Mouse (Mus musculus): ENCODE measurements around the gene Ints13. TPM values are rescaled to one million over a fixed set of nuclear protein-coding genes. Genes with fewer than 3 reads are reported as not detected.

Ints13 gene
- total RNA-seq, 2 experiments from 2014 or later: 46.8 to 51.1 TPM

DNA sequence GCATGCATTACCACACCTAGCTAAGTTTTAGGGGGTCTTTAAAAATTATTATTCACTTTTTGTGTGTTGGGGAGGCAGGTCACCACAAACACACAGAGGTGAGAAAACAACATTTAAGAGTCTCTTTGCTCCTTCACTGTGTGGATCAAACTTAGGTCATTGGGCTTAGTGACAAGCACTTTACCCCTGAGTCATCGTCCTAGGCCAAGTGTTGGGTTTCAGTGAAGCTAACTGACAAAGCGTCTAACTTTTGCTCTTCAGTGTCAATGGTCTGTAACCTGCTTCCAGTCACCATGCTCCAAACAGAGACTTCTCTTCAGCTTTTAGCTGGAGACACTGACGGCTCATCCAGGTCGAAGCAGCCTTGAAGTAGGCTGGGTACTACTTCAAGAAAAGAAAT lies 44.5 kb downstream of the Ints13 start:
- Histone ChIP-seq H3K4me3 (no peak overlapping the region), H3K27ac (no peak overlapping the region)
- DNase-seq (ENCODE audit: low spot score in 2 of 2): no peak
- TF ChIP-seq CTCF (conservative IDR thresholded peaks at IDR 0.05): no peak

DNA sequence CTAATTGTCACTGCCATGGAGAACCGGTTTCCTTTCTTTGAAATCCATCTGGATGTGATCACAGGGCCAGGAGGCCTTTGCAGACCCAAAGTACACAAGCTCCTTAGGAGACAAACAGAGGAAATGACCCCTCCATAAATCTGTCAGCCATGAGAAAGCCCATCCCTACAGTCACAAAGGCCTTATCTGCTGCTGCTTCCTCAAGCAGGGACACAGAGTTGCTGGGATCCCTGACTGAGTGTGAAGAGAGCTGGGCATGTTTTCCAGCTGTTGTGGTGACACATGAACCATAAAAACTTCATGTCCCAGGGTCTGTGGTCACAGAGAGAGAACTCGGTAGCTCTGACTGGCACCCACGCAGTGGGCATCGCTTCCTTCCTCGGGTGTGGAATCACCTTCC lies 46.9 kb downstream of the Ints13 start:
- DNase-seq (ENCODE audit: low spot score in 2 of 2): no peak
- Histone ChIP-seq H3K4me3 (no peak overlapping the region), H3K27ac (no peak overlapping the region)
- TF ChIP-seq CTCF (conservative IDR thresholded peaks at IDR 0.05): no peak

DNA sequence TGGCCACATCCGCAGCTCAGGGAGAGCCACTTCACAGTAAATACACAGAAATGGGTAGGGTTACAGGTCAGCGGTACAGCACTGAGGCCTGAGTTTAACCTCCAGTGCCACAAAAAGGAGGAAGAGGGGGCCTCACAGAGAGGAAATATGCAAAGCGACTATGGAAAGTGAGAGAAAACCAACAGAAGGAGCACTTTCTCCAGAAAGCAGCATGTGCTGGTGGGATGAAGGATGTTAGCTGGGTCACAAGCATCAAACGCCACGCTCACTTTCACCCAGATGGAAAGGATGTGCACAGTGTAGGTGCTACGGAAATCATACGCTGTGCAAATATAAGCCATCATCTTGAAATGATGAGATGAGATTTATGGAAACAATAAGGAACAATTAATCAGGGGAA lies 47.3 kb downstream of the Ints13 start:
- DNase-seq (ENCODE audit: low spot score in 2 of 2): no peak
- H3K27ac ChIP-seq: no peak overlapping the region
- TF ChIP-seq CTCF (conservative IDR thresholded peaks at IDR 0.05): no peak
- no peak overlapping the region for H3K4me3 ChIP-seq

DNA sequence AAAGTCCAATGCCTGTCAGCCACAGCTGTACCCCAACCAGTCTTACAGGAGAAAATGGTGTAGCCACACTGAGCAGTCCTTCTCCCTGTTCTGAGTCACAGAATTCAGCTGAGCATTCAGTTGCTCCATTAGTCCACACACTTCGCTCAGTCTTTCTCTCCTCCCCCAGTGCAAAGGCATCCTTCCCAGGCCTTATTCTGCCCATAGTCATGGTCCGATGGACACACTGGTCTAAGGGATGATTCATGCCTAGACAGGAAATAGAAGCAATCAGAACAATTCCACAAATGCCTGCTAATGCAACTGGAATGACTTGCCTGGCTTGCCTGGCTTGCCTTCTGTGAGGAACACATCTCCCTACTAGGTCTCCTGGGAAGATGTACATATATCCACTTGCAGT lies 50.1 kb downstream of the Ints13 start:
- H3K4me3 ChIP-seq: no peak overlapping the region
- DNase-seq (ENCODE audit: low spot score in 2 of 2): no peak
- no peak overlapping the region for H3K27ac ChIP-seq
- TF ChIP-seq CTCF (conservative IDR thresholded peaks at IDR 0.05): no peak

DNA sequence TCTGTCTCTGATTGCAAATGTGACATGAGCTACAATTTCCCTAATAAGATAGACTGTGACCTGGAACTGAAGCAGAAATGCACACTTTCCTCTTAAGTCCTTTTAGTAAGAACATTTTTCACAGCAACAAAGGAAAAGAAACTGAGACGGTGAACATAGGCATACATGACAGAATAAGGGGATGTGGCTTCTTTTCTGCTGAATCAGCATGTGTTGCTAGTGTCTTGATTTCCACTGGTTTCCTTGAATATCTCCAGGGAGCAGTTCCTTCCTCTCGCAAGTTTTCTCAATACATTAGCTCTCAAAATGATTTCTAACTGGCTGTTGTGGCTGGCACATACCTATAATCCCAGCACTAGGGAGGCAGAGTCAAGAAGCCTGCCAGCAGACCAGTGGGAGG lies 52.1 kb downstream of the Ints13 start:
- Histone ChIP-seq H3K4me3 (no peak overlapping the region), H3K27ac (no peak overlapping the region)
- no peak for TF ChIP-seq CTCF (conservative IDR thresholded peaks at IDR 0.05)
- no peak for DNase-seq (ENCODE audit: low spot score in 2 of 2)

DNA sequence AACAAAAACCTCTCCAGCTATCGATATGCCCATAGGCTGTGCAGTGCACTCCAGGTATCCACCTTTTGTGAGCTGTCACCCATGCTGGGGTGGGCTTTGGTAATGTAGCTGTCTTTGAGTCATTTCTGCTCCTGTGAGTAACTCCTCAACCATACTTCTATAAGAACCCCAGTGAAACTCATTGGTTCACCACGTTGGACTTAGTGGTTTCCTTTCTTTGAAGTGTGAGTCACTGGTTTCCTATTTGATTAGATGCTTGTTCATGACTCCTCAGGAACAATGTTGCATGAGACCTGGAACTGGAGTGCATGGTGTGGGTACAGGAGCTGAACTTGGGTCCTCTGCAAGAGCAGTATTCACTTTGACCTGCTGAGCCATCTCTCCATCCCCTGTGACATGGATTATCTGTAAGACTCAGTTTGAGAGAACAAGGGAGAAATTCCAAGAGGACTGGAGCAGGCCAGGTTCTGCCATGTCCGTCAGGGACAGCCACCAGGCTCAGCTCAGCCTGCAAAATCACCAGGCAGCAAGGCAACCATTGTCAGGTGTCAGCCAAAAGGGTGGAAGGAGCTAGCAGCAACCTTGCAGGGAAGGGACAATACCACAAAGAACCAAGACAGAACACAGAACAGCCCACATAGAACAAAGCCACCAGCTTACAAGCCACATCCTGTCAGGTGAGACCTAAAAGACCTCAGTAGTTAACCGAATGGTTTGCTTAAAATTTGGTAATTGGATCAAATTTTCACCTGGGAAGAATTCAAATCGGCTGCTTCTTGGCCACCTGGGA lies 56.0 kb downstream of the Ints13 start:
- Histone ChIP-seq H3K4me3 (no peak overlapping the region), H3K27ac (no peak overlapping the region)
- TF ChIP-seq CTCF (conservative IDR thresholded peaks at IDR 0.05): no peak
- no peak for DNase-seq (ENCODE audit: low spot score in 2 of 2)

DNA sequence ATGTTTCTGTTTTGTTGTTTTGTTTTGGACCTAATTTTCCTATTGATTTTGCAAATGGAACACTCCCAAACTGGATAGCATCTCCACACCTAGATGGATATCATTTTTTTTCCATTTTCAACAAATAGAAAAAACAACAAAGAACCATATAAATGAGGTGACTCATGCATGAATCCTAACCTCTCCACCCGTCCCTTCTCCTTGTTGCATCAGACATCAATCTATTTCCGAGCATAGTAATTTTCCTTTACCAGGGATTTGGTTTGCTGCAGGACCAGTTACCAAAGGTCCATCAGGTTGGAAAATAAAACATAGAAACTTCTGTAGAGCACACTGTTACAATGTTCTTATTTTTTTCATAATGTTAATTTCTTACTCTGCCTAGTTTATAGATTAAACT lies 58.6 kb downstream of the Ints13 start:
- H3K4me3 ChIP-seq: no peak overlapping the region
- H3K27ac ChIP-seq: no peak overlapping the region
- no peak for DNase-seq (ENCODE audit: low spot score in 2 of 2)
- TF ChIP-seq CTCF (conservative IDR thresholded peaks at IDR 0.05): no peak

DNA sequence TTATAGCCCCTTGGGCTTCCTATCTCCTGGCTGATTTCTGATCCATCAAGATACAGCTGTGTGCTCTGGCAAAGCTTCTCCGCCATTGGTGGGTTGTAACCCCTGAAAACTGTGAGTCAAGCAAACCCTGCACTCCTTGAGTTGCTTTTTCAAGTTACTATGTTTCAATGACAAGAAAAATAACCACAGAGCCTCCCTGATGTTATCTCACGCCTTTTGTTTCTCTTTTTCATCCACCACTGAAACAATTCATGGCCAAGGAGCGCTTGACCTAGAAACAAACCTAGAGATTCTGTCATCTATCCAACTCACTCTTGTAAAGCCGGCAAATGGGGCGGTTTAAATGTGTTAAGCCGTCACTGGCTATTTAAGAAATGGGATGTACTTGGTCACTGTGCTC lies 61.7 kb downstream of the Ints13 start:
- no peak overlapping the region for H3K4me3 ChIP-seq
- no peak overlapping the region for H3K27ac ChIP-seq
- TF ChIP-seq CTCF (conservative IDR thresholded peaks at IDR 0.05): no peak
- DNase-seq (ENCODE audit: low spot score in 2 of 2): no peak

DNA sequence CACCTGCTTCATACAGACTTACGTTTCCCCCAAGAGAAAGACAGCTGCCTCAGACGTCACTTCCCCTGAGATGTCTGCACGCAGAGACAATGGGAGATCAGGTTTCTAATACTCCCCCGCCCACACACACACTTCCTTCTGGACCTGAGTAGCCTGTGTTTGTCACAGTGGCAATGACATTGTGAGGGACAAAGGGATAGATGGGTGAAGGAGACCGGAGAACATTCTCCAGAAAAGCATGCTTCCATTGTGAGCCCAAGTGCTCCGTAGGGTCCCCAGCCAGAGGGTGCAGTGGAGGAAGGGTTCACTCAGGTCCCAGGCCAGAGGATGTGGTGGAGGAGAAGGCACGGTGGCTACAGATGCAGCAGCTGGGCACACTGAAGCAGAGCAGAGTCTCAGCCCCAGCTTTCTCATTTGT lies 63.1 kb downstream of the Ints13 start:
- Histone ChIP-seq H3K4me3 (no peak overlapping the region), H3K27ac (no peak overlapping the region)
- TF ChIP-seq CTCF (conservative IDR thresholded peaks at IDR 0.05): no peak
- no peak for DNase-seq (ENCODE audit: low spot score in 2 of 2)

DNA sequence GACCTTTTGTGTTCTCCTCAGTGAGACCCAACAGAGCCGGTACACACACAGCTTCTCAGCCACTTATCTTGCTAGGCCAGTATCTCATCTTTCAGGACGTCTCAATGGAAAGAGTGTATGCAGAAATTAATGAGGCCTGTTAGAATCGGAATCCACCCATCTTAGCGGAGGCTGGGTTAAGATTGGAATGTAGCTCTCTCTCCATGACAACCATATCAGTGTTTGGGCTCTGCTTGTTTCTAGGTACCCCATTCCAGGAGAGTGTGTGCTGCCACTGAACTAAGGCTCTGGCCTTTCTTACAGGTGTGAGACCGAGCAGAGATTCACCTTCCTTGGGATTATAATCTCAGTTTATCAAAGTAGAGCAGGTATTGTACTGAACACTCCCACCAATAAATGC lies 63.7 kb downstream of the Ints13 start:
- no peak for TF ChIP-seq CTCF (conservative IDR thresholded peaks at IDR 0.05)
- H3K4me3 ChIP-seq: no peak overlapping the region
- H3K27ac ChIP-seq: no peak overlapping the region
- no peak for DNase-seq (ENCODE audit: low spot score in 2 of 2)

DNA sequence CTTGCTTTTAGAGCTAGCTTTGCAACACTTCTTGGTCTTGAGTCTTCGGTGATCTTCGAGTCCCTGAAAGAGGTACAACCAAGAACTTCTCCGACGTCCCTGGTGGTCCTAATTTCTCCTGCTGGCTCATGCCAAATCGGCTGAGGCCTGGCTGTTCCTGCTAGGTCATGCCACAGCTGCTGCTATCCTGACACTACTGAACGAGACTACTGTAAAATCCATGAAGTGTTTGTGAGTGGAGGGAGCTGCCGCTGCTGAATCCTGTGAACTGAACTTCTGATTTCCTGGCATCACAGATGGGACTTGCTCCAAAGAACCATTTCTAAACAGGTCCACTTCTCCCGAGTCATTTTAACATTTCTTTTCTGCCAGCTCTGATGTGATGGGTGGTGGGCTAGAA lies 64.3 kb downstream of the Ints13 start:
- no peak for DNase-seq (ENCODE audit: low spot score in 2 of 2)
- TF ChIP-seq CTCF (conservative IDR thresholded peaks at IDR 0.05): no peak
- Histone ChIP-seq H3K27ac (no peak overlapping the region), H3K4me3 (no peak overlapping the region)

DNA sequence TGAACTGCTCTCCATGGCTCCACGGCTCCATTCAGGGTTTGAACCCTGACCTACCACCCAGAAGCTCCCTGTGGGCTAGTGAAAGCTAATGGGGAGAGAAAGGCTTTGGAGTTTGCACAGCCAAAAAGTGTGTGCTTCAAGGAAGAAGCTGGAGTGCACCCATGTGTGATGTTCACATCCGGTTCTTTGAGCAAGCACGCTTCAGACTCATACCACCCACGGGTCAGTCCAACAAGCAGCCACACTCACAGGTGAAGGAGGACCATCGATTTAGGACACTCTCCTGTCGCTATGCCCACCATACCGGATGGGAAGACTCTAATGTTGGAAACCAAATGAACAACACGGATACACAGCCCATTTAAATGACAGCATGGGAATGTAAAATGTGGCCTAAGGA lies 66.1 kb downstream of the Ints13 start:
- no peak overlapping the region for H3K4me3 ChIP-seq
- no peak overlapping the region for H3K27ac ChIP-seq
- no peak for DNase-seq (ENCODE audit: low spot score in 2 of 2)
- TF ChIP-seq CTCF (conservative IDR thresholded peaks at IDR 0.05): no peak

DNA sequence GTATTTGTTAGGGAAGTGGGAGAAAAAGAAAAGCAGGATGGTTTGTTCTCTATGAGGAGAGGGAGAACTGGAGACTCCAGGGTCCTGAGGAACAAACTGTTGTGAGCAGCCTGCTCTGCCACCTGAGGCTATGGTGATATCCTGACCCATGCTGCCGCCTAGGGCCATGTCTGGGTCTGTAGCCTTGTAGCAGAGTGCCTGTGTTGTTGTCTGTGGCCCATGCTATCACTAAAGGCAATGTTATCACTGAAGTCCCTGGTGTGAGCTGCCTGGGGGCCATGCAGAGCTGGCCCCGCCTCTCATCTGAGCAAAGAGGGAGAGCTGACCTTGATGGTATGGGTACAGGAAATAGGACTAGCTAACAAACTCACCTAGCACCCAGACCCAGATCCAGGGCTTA lies 67.7 kb downstream of the Ints13 start:
- Histone ChIP-seq H3K27ac (no peak overlapping the region), H3K4me3 (no peak overlapping the region)
- no peak for TF ChIP-seq CTCF (conservative IDR thresholded peaks at IDR 0.05)
- DNase-seq (ENCODE audit: low spot score in 2 of 2): no peak

DNA sequence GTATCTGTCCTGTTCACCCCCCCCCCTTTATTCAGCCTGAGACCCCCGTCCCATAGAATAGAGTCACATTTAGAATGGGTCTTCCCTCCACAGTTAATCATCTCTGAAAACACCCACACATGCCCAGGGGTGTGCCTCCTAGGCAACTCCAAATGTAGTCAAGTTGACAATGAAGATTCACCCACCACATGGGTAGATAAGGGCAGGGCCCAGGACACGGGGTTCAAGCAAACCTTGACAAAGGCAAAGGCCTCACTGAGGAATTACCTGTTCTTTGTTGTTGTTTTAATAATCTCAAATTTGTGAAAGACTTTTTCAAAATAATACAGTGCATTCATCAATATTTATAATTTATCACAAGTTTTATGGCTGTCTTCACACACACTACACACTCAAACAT lies 73.2 kb downstream of the Ints13 start:
- DNase-seq (ENCODE audit: low spot score in 2 of 2): no peak
- Histone ChIP-seq H3K27ac (no peak overlapping the region), H3K4me3 (no peak overlapping the region)
- no peak for TF ChIP-seq CTCF (conservative IDR thresholded peaks at IDR 0.05)

Data from layer of hippocampus, adult 2 months (tissue).